Mouse (Mus musculus) embryo, embryonic 11 days (tissue): Measurements from ENCODE around the gene Zfp652.

Experiments used
- DNase-seq: peaks from one replicate; pipeline ENCODE4 v3.0.0-alpha.2; 2015

Zfp652 gene

DNA sequence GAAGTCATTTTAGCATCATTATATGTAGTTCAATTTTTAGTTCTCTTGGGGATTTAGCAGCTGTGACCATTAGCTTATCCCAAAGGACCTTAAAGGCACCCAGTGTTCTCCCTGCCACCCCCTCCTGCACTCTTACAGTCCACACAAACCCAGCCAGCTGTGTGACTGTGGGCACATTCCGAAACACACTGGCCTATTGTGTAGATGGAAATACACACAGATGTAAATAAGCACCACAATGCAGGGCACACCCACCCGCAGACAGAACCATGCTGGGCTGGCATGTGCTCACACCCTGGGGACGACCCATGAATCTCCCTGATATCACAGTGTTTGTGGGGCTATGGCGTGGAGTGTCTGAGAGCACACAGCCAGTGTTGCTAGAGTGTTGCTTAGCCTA lies 99.8 kb downstream of the Zfp652 start:
- DNase-seq: no peak

DNA sequence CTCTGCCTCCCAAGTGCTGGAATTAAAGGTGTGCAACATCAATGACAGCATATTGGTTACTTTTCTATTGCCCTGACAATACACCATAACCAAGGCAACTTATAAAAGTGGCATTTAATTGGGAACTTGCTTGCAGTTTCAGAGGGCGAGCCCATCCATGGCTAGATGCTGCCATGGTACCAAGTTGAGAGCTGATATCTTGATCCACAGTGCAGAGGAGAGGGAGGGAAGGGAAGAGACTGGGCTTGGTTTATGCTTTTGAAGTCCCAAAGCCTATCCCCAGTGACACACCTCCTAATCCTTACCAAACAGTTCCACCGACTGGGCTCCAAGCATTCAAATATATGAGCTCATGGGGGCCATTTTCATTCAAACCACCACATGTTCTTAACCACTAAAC lies 101.6 kb downstream of the Zfp652 start:
- no peak for DNase-seq

DNA sequence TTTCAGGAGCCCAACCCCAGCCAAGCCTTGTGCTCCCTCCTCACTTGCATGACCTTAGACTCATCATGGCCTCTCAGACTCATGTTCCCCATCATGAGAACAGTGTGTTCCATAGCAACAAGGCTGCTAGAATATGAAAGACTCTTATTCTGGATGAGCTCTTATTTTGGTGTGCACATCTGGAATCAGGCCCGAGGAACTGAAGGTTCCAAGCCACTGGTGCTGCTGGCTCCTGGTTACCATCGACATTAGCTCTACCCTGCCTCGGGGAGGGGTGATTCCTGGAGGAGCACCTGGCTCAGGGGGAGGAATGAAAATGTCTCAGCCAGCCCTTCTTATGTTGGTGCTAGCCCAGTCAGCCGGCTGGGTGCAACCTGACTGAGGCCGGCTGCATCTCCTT lies 102.4 kb downstream of the Zfp652 start:
- no peak for DNase-seq

DNA sequence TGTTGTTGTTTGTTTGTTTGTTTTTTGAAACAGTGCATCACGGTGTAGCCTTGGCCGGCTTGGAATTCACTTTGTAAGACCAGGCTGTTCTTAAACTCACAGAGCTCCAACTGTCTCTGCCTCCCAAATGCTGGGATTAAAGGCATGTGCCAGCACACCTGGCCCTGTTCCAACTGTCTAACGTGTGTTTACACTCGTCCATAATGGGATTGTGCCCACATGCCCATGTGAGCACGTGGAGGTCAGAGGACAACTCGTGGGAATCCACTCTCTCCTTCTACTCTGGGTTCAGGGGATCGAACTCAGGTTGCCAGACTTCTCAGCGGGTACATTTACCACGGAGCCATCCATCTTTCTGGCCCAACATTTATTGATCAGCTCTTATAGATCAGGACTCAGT lies 102.9 kb downstream of the Zfp652 start:
- DNase-seq: no peak

DNA sequence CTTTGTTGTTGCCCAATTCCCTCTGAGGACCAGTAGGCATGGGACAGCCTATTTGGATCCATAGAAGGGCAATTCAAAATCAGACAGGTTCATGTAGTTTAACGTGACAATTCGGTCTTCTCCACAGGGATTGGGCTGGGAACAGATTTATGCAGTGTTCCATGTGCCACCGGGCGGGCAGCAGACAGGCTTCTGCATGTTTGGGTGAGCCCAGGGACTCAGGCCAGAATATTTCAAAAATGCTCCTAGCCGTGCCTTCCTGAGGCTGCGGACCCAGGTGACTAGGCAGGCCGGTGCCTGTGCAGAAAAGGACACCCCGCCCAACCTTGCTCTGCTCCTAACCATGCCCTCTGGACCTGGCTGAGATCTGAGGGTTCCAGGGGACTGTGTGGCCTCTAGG lies 106.7 kb downstream of the Zfp652 start:
- DNase-seq: no peak

DNA sequence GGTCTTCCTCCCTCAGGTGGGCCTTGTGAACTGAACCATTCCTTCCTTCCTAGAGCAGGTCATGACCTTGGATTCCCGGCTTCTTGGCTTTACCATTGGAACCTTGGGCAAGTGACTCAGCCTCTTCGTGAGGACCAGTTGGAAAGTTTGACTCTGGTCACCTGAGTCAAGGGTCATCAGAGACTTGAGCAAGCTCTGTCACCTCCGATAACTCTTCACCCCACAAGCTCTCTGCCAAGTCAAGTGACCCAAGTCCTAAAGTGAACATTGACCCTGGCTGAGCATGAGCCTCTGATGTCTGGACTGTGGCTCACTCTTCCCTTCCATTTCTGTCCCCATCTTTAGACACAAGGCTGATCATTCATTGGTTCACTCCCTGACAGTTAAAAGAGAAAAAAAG lies 109.0 kb downstream of the Zfp652 start:
- DNase-seq: no peak

DNA sequence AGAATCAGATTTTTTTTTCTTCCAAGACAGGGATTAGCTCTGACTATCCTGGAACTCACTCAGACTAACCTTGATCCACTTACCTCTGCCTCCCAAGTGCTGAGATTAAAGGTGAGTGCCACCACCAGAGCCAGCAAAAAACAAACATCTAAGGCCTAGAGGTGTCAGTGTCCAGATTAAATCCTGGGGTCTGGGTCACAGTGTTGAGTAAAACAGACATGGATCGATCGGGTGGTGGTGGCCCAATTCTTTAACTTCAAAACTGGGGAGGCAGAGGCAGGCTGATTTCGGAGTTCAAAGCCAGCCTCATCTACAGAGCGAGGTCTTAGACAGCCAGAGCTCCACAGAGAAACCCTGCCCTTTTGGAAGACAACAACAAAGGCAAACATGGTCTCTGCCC lies 110.0 kb downstream of the Zfp652 start:
- no peak for DNase-seq

DNA sequence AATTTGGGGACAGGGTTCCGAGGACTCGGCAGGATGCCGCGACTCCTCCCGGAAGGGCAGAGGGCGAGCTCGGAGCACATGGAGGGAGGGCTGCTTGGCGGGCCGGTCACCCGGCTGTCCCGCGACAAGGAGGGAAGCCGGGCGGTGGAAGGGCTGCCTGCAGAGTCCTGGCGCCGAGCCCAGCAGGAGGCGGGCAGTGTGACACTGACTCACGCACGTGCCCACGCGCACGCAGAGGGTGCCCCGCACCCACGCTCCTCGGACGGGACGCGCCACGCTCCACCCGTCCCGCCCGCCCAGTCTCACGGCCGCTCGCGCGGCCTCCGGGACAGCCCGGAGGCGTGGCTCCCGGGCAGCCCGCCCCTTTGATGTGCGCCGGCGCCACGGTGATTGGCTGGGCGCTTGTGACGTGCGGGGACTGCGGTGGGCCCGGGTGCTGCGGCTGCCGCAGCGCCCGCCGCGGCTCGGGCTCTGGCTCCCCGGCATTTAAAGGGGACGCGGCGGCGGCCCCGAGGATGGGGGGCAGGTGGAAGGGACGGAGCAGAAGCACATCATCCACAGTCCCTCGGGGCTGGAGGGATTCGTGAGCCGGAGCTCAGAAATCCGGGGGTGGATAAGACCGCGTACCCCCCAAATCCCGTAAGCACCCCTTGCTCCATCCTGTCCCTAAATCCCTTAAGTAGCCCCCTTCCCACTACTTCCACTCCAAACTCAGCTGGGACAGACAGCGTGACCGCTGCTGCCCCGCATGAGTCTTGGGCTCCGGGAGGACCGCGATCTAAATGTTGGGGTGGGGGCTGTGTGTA lies 111.8 kb downstream of the Zfp652 start, which contains the start of gene Phospho1:
TSS of gene Phospho1 (plus strand) at position 429 of the 806 bp plus-strand sequence.
- DNase-seq: peak; percentile 95

DNA sequence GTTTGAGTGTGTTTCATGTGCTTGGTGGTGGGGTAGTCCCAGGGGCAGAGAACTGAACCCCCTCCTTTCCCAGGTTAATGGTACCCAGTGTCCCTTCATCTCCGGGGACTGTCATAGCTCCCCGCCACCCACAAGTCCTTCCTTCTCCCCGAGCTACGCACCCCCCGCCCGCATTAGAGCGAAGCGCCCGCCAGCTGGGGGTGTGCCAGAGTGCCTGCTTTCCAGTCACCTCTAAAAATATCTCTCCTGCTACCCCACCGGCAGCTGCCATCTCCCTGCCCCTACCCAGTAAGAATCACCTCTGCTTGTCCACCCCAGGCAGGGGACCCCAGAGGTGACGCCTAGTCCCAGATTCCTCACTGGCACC lies 112.4 kb downstream of the Zfp652 start:
- DNase-seq: no peak

DNA sequence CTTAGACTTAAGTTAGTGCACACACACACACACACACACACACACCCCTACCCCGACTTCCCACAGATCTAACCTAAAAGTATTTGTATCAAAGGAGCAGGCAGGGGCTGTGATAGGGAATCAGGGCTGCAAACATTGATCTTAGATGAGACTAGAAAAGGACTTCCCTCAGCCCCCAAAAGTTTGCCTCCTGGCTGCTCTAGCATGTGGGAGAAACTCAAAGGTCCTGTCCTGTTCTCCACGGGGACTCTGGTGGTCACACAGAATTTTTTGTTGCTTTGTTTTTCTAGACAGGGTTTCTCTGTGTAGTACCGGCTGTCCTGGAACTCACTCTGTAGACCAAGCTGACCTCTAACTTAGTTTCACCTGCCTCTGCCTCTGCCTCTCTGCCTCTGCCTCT lies 113.2 kb downstream of the Zfp652 start:
- DNase-seq: no peak

DNA sequence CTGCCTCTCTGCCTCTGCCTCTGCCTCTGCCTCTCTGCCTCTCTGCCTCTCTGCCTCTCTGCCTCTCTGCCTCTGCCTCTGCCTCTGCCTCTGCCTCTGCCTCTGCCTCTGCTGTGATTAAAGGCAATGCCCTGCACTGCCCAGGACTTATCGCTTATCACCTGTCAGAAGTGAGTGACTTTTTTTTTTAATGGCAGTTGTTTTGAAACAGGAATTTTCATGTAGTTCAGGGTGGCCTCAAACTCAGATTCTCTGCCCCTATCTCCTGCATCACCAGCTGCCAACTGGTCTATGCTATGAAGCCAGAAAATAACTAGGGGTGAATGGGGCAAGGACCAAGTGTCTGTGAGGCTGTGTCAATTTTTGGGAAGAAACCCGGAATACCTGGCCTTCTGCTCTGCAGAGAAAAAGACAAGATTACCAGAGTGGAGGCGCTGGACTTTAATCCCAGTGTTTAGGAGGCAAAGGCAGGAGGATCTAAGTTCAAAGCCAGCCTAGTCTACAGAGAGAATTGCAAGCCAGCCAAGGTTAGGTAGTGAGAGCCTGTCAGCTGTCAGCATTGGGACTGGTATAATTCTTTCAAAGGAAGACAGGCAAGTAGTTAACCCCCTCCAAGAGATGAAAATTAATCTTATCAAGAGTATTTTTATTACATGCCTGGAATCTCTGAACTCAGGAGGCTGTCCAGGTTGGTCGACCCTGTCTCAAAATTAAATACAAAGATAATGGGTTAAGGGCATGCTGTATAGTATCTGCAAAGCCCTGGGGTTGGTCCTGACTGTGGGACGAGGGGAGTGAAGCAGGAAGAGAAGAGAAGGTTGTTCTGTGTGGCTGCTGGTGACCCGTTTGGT lies 114.1 kb downstream of the Zfp652 start:
- DNase-seq: no peak

DNA sequence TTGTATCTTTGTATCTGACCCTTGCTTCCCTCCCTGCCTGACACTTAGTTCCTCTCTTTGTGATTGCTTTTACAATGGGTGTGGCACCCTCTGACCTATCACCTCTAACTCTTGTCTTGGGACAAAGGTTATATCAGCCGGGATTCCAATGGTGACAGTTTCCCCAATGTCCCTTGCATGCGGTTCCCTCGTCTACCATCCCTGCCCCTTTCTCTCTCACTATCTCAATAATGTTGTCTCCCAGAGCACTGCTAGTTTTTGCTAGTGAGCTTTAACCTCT lies 114.6 kb downstream of the Zfp652 start:
- no peak for DNase-seq

DNA sequence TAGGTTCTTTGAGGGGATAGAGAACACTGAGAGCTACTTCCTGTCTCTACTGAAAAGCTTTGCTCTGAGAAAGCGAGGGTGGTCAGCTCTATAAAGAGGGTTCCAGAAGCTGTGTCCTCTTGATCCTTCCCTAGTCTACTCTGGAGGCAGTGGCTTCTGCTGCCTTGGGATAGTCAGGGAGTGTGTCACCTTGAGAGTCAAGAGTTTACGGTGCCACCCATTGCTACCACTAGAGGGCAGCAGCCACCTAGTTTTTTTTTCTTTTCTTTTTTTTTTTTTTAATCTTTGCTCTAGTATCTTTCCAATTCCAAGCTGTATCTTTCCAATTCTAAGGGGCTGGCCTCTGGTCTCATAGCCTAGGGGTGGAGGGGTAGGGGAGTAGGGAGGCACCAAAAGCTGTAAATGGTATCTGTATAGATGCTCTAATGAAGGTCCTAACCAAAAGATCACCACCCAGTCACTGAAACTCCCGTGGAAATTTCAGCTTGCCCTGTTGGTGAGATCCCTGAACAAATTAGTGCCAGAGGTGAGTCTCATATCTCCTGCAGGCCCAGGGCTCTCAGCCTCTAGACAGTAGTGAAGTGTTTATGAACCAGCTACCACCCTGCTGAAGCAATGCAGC lies 115.1 kb downstream of the Zfp652 start:
- DNase-seq: peak; percentile 69

DNA sequence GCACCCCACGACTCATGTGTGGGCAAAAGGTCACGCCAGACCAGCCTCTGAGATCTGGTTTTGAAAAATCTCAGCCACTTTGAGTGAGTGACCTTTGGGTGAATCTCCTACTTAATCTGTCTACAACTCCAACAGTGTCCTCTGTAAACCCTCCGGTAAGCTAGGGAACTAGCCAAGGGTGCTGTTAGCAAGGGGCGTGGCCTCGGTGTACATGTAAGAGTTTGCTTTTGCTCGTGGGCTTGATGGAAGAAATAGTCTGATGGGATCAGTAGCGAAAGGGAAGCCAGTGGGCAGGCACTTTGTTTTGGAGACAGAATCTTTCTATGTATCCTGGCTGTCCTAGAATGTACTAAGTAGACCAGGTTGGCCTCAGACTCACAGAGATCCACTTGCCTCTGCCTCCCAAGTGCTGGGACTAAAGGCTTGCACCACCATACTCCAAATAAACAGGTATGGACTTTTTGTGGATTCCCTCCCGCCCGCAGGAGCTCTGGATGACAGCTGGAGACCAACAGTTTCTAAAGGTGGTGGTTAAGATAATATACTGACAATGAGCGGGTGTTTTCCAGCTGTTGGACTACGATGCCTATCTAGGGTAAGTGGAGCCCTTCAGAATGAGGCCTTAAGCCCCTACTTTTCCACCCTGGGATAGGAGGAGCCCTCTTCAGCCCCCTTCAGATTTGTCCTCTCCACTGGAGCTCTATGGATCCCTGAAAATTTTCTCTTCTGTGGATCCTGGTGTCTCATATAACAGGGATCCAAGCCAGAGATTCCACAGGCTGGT lies 115.9 kb downstream of the Zfp652 start:
- no peak for DNase-seq

DNA sequence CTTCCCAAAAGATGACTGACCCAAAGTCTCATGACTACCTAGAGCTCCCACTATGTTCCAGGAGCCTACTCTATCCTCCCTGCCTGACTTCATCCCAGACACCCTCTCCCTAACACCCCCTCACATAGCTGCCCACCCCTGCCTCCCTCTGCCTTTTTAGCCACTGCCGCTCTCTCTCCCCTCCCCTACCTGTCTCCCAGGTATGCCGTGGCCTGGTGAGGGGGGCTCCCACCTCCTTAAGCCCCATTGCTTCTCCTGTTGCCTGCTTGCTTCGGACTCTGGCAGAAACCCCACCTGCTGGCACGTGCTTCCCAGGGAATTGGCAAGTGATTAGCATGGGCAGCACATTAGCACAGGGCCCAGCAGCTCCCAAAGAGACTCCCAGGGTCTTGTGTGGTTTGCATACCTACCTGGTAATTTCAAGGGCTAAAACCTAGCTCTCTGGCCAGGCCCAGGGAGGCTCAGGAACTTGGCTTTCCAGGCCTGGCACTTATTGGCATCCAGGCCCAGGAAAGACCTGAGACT lies 117.1 kb downstream of the Zfp652 start:
- DNase-seq: no peak

DNA sequence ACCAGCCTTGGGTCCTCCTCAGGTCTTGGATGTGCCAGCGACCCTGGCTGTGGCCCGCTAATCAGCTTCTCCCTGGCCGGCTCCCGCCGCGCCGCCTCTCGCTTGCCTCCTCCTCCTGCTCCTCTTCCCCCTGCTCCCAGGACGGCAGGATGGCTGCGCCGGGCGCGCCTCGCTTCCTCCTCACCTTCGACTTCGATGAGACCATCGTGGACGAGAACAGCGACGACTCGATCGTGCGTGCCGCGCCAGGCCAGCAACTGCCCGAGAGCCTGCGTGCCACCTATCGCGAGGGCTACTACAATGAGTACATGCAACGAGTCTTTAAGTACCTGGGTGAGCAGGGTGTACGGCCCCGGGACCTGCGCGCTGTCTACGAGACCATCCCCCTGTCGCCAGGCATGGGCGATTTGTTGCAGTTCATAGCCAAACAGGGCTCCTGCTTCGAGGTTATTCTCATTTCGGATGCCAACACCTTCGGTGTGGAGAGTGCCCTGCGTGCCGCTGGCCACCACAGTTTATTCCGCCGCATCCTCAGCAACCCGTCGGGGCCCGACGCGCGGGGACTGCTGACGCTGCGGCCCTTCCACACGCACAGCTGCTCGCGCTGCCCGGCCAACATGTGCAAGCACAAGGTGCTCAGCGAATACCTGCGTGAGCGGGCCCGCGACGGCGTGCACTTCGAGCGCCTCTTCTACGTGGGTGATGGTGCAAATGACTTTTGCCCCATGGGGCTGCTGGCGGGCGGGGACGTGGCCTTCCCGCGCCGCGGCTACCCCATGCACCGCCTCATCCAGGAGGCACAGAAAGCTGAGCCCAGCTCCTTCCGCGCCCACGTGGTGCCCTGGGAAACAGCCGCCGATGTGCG lies 118.2 kb downstream of the Zfp652 start:
- DNase-seq: peak; percentile 28

DNA sequence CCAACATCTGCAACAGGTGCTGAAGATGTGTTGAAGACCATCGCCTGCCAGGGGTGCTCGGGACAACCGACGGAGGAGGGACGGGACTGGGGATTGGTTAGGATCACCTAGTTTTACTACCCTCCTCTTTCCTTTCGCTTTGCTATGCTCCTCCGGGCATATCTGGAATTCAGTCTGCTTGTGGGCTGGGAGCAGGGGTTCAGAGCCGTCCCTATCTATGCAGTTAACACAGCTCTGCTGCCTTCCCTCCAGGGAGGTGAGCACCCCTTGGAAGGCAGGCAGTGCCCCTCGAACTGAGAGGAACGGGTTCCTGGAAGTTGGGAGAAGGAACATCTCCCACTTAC lies 118.8 kb downstream of the Zfp652 start:
- no peak for DNase-seq

DNA sequence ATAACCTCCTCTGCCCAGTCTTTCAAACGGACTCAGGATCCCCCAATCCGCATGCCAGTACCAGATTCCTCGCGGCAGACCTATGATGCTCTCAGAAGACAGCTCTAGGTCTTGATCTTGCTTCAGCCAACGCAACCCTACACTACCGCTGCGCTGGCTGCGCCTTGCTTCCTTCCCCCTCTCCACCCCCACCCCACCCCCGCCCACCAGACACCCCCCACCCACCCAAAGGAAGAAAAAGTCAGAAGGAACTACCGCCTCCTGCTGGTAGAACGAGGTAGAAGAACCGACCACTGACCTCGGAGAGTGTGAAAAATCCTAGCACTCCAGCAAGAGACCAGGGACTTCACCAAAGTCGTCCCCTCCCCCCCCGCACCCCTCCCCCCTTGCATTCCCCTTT lies 119.2 kb downstream of the Zfp652 start:
- peak; percentile 50 for DNase-seq

DNA sequence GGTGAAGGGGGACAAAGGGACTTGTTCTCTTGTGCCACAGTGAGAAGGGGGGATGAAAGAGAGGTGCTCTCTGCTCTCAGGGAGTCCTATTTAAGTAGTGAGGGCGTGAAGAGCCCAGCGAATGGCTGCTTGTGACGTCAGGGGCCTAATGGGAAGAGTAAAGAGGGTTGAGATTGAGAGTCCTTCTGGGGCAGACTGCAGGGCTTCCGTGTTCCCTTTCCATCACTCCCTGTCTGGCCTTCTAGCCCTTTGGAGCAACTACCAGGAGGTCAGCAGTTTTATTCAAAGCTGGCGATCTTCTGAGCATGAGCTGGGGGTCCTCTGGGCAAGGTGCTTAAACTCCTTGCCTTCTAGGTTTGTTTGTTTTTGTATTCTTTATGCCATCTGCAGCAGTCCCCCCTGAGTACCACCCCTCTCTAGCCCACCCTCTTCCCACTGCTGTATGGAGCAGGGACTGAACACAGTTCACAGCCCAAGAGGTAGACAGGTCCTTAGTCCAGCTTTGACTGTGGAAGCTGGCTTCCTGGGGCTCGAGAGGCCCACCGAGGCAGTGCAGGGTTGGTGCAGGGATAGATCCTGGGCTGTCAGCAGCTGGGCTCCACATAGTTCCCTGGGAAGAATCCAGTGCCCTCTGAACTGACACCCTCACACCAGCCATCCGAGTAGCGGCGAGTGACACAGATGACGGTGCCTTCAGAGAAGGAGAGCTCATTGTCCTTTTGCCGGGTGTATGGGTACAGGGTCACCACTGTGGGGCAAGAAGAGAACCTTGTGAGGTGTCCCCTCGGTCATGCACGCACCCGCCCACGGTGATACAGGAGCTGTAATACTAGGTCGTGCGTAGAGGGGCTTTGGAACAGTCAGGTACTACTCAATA lies 119.9 kb downstream of the Zfp652 start:
- DNase-seq: no peak

DNA sequence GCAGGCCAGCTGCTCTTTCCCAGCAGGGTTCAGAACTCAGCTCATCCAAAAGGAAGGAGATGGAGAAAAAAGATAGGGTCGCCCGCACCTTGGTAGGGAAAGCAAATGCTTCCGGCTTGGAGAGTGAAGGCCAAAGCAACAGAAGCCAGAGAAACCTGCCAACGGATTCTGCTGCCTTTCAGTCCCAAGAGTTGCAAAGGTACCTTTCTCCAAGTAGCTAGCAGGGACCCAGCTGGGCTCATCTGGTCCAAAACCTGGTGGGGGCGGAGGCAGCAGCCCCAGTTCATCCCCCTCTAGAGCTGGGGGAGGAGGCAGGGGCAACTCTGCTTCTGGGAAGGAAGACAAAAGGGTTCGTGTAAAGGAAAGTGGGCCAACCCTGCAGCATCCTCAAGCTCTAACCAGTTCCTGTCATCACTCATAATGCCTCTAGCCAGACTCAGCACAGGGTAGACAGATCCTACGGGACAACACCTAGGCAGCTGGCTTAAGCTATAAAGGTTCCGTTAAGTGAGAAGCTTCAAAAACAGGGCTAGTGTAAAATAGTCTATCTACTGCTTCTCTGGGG lies 120.6 kb downstream of the Zfp652 start:
- no peak for DNase-seq
